ENCODE assay signal across 8 mouse cellular contexts in the genomic region with DNA sequence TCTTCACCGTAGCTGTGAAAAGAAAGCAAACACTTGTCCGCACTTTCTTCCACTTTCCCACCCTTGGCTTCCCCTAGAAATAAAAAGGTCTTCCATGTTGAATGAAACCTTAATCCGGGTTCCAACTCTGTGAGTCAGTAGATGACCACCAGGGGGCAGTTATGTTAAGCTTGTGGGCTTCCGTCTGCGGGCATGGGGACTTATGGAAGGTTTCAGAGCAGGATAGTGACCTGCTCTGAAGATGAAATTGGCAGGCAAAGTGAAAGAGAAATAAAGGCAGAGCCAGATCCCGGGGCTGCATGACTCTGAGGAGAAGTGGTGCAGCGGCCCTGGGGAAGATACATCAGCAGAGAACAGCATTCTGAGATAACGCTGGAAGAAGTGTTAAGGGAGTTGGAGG.
DNase-seq lines count a peak whose midpoint lies in the region; ATAC-seq and TF ChIP-seq lines count a peak whose summit lies in the region.

No protein-coding gene starts in this region.

- peak overlapping the region; percentile 37 for H3K4me2 ChIP-seq in embryonic facial prominence, embryonic 14.5 days (ENCODE audit: low read depth, low read length)
- H3K4me2 ChIP-seq in heart, embryonic 11.5 days = peak overlapping the region; percentile 33; the same call in 1 of the 2 replicates
- peak overlapping the region; percentile 37; the same call in 1 of the 2 replicates for H3K4me2 ChIP-seq in kidney, embryonic 16.5 days (replicated peaks; ENCODE audit: low read depth, low read length)
- H3K4me2 ChIP-seq in neural tube, embryonic 13.5 days = no peak overlapping the region

- no peak for TF ChIP-seq POLR2A in liver, adult 2 months (IDR thresholded peaks at IDR 0.05; ENCODE audit: extremely low read depth, insufficient read depth, low read length)

- DNase-seq in B cell, adult 2 months = peak; percentile 68 to 70
- peak; percentile 63 to 85 for DNase-seq in adrenal gland, postnatal 36 days
- DNase-seq in embryonic facial prominence, embryonic 14.5 days (ENCODE audit: low spot score) = peak; percentile 92
- DNase-seq in liver, adult 2 months (ENCODE audit: extremely low read depth, low read depth, low spot score) = peak; percentile 29
- peak; percentile 7 to 22 for DNase-seq in thymus, adult 18-20 months

- no peak overlapping the region for H3K9ac ChIP-seq in embryonic facial prominence, embryonic 14.5 days (ENCODE audit: low read depth, low read length)
- no peak overlapping the region for H3K9ac ChIP-seq in heart, embryonic 11.5 days (ENCODE audit: low read depth, low read length)
- H3K9ac ChIP-seq in kidney, embryonic 16.5 days (replicated peaks; ENCODE audit: low read length) = 0 out of 2 replicates have a peak overlapping the region, but pooled peaks have one; percentile 35
- H3K9ac ChIP-seq in liver, adult 2 months (ENCODE audit: low read depth, low read length) = no peak overlapping the region
- no peak overlapping the region for H3K9ac ChIP-seq in neural tube, embryonic 13.5 days

- no peaks in the 10 kb centered on the region for H3K9me3 ChIP-seq in embryonic facial prominence, embryonic 14.5 days (ENCODE audit: control insufficient read depth, low read length)
- H3K9me3 ChIP-seq in heart, embryonic 11.5 days (replicated peaks; ENCODE audit: control insufficient read depth, low read length) = no peaks in the 10 kb centered on the region
- H3K9me3 ChIP-seq in kidney, embryonic 16.5 days (ENCODE audit: low read length) = no peaks in the 10 kb centered on the region
- H3K9me3 ChIP-seq in neural tube, embryonic 13.5 days = no peaks in the 10 kb centered on the region

- H3K79me2 ChIP-seq in liver, adult 2 months (ENCODE audit: control insufficient read depth, insufficient read depth, low read length) = no peaks in the 10 kb centered on the region

- no peaks in the 10 kb centered on the region for H3K36me3 ChIP-seq in embryonic facial prominence, embryonic 14.5 days (ENCODE audit: control insufficient read depth, insufficient read depth, low read length)
- no peaks in the 10 kb centered on the region for H3K36me3 ChIP-seq in heart, embryonic 11.5 days (ENCODE audit: control insufficient read depth, insufficient read depth, low read length)
- H3K36me3 ChIP-seq in kidney, embryonic 16.5 days (ENCODE audit: insufficient read depth, low read length) = no peaks in the 10 kb centered on the region
- H3K36me3 ChIP-seq in liver, adult 2 months (ENCODE audit: control insufficient read depth, insufficient read depth, low read length) = no peaks in the 10 kb centered on the region
- H3K36me3 ChIP-seq in neural tube, embryonic 13.5 days = no peaks in the 10 kb centered on the region

- H3K4me3 ChIP-seq in embryonic facial prominence, embryonic 14.5 days (ENCODE audit: low read depth, low read length) = no peak overlapping the region
- no peak overlapping the region for H3K4me3 ChIP-seq in heart, embryonic 11.5 days (ENCODE audit: low read depth, low read length)
- no peak overlapping the region for H3K4me3 ChIP-seq in kidney, embryonic 16.5 days (ENCODE audit: low read length)
- H3K4me3 ChIP-seq in liver, adult 2 months (ENCODE audit: insufficient read depth, low read depth, low read length) = no peak overlapping the region; the same call in 1 of the 2 replicates
- no peak overlapping the region for H3K4me3 ChIP-seq in neural tube, embryonic 13.5 days

- 22% methylated on average over 8 of the region's 8 CpGs for WGBS in embryonic facial prominence, embryonic 14.5 days
- WGBS in heart, embryonic 11.5 days (ENCODE audit: insufficient replicate concordance) = 23% methylated on average over 8 of the region's 8 CpGs
- WGBS in kidney, embryonic 16.5 days = 26% methylated on average over 8 of the region's 8 CpGs
- 33% methylated on average over 8 of the region's 8 CpGs for WGBS in liver, adult 2 months
- 32% methylated on average over 8 of the region's 8 CpGs for WGBS in neural tube, embryonic 13.5 days

- peaks cover 9% of the 10 kb centered on the region; the same call in 1 of the 2 replicates for H3K4me1 ChIP-seq in embryonic facial prominence, embryonic 14.5 days (ENCODE audit: control insufficient read depth, insufficient read depth, low read length)
- H3K4me1 ChIP-seq in heart, embryonic 11.5 days (ENCODE audit: control insufficient read depth, insufficient read depth, low read length) = peaks cover 19% of the 10 kb centered on the region
- H3K4me1 ChIP-seq in kidney, embryonic 16.5 days (ENCODE audit: insufficient read depth, low read length) = 0 out of 2 replicates have a peak, but pooled peaks cover 2% of the 10 kb centered on the region
- no peaks in the 10 kb centered on the region for H3K4me1 ChIP-seq in liver, adult 2 months (ENCODE audit: control insufficient read depth, insufficient read depth, low read length)
- H3K4me1 ChIP-seq in neural tube, embryonic 13.5 days (replicated peaks) = 0 out of 2 replicates have a peak, but pooled peaks cover 3% of the 10 kb centered on the region

- ATAC-seq in embryonic facial prominence, embryonic 14.5 days (ENCODE audit: low read depth) = peak; percentile 46; the same call in 1 of the 2 replicates
- ATAC-seq in heart, embryonic 11.5 days (replicated peaks; ENCODE audit: insufficient number of reproducible peaks, low FRiP score, low TSS enrichment) = no peak
- ATAC-seq in kidney, embryonic 16.5 days (ENCODE audit: low FRiP score, low TSS enrichment) = peak; percentile 54; the same call in 1 of the 2 replicates
- peak; percentile 43; the same call in 1 of the 2 replicates for ATAC-seq in neural tube, embryonic 13.5 days (ENCODE audit: low read depth)

- peak; percentile 59; the same call in 1 of the 2 replicates for TF ChIP-seq CTCF in liver, adult 2 months (IDR thresholded peaks at IDR 0.05; ENCODE audit: low read depth, low read length)

- no peak overlapping the region for H3K27ac ChIP-seq in embryonic facial prominence, embryonic 14.5 days (replicated peaks; ENCODE audit: low read depth, low read length)
- no peak overlapping the region for H3K27ac ChIP-seq in heart, embryonic 11.5 days (ENCODE audit: low read depth, low read length)
- no peak overlapping the region for H3K27ac ChIP-seq in kidney, embryonic 16.5 days (ENCODE audit: low read length)
- H3K27ac ChIP-seq in liver, adult 2 months (replicated peaks; ENCODE audit: insufficient read depth, low read depth, low read length) = no peak overlapping the region
- H3K27ac ChIP-seq in neural tube, embryonic 13.5 days (replicated peaks) = no peak overlapping the region

- no peaks in the 10 kb centered on the region for H3K27me3 ChIP-seq in embryonic facial prominence, embryonic 14.5 days (replicated peaks; ENCODE audit: control insufficient read depth, insufficient read depth, low read length)
- no peaks in the 10 kb centered on the region for H3K27me3 ChIP-seq in heart, embryonic 11.5 days (ENCODE audit: control insufficient read depth, insufficient read depth, low read length)
- H3K27me3 ChIP-seq in kidney, embryonic 16.5 days (ENCODE audit: insufficient read depth, low read length) = no peaks in the 10 kb centered on the region
- H3K27me3 ChIP-seq in liver, adult 2 months (ENCODE audit: control insufficient read depth, insufficient read depth, low read length) = no peaks in the 10 kb centered on the region
- no peaks in the 10 kb centered on the region for H3K27me3 ChIP-seq in neural tube, embryonic 13.5 days

Comparison
In these comparisons a context has a peak if more than half of its experiments do, and no peak if none do; other contexts are left out.
1. DNase-seq: peak in every context shown above with its lines; median percentile 92 in embryonic facial prominence, embryonic 14.5 days; 74 in adrenal gland, postnatal 36 days; 69 in B cell, adult 2 months; 29 in liver, adult 2 months; 14 in thymus, adult 18-20 months.